Mouse (Mus musculus) adrenal gland, postnatal 0 days (tissue): ENCODE results near the gene Miga2. TPM values are rescaled to one million over a fixed set of nuclear protein-coding genes. Genes with fewer than 3 reads are reported as not detected.

Source experiments
- microRNA-seq: library from miRNA; unstranded; fragments of <30 nt; microRNA quantifications from one replicate; pipeline ENCODE4, GENCODE M21; 2016; ENCODE audit warnings: borderline replicate concordance; ENCODE audit not compliant: insufficient number of aligned reads
- polyA plus RNA-seq: library from polyadenylated mRNA; unstranded; fragments of >200 nt; fragmentation: Nextera tagmentation; extraction: Ambion mirVana; gene quantifications from 2 replicates; pipeline ENCODE4 v1.2.1, GENCODE M21; 2015

The Miga2 gene
- polyA plus RNA-seq, result 8.7 and 17.0 TPM in 2 replicates

DNA sequence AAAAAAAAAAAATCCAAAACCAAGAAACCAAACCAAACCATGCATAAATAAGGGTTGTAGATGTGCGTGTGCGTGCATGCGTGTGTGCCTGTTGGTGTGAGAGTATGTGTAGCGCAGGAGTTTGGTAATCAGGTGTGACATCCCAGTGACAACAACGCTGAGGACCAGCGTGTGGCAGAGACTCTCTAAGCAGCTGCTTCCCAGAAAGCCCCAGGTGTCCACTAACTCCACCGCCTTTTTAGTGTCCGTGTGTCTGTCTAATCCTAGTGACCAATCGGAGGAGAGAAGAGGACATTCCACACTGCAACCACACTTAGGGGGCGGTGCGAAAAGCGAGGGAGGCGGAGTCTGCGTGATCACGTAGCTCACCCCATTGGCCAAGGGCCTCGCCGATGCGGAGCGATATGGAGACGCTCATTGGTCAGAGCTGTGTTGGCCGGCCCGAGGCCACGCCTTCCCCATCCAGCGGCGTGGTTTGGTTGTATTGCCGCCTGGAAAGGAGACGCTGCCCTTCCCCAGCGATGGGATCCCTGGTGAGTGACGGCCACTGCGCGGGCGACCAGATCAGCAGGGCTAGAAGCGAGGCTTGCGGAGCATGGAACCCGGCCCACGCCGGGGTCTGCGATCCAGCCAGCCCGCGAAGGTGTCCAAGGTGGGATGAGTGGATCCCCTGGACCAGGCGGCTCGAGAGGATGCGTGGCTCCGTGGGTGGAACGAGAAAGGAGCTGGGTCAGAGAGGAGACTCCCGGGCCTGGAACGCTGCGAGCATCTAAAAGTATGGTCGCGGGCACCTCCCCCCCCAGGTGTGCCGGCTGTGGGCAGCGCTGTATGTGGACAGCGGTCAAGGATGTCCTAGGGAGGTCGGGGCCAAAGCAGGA lies at the start of gene Miga2:
Gene Miga2 (plus strand): TSS at position 461 of the 878 bp plus-strand sequence.

DNA sequence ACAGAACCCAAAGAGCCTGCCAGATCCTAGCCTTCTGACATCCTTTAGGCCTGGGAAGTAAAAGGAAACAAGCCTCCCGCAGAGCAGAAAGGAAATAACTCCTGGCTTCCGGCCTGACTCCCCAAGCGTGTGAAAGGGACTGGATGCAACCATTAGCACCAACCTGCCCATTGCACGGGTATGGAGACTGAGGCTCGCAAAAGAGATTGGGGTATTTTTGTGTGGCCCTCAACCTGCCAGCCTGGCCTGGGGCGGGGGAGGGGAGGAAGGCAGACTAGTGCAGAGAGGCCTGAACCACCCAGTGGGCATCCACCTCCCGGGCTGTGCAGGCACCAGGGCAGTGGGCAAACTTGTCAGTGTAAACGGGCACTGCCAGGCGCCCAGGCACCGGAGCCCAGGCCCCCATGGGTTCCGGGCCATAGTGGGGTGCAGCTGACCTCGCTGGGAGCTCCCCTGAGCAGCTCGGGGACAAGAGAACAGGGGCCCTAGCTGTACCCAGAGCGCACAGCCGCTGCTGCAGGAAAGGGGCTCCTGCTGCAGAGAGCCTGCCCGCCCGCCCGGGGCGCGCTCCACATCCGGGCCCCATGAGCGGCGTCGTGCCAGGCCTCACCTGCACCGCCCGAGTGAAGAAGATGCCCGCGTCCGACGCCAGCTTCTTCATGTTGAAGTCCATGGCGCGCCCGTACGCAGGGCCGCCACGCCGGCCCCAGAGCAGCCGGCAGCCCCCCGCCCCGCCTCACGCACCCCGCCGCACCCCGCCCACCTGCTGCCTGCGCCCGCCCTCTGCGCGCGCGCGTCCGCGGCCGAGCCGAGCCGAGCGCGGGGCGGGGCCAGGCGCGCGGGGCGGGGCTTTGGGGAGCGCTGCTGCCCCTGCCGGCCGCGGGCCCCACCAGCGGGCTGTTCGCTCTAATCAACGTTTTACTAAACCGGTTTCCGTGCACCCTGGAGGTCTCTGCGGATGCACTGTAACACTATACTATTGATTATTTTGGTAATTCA lies 5.2 kb upstream of the Miga2 start, which contains the start of gene Sh3glb2:
Gene Sh3glb2 (minus strand): TSS at position 805 of the 999 bp plus-strand sequence.

DNA sequence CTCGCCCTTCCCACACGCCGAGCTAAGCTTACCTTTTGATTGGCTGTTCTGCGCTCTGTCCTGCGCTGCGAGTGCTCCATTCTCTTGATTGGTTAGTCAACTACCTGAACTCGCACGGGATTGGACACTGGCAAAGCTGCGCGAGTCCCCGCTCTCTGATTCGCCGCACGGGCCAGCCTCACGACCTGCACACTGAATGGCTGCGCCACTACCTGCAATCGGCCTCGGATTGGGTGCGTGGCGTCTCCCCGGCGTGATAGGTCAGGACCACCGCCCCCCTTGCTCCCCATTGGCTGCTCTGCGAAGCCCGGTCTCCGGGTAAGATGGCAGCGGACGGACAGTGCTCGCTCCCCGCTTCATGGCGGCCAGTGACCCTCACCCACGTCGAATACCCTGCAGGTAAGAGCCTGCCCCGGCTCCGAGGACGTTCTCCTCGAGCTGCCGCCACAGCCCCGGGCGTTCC lies 28.1 kb downstream of the Miga2 start, which contains the start of gene Dolpp1:
Gene Dolpp1 (plus strand): TSS at position 141 of the 463 bp plus-strand sequence.

DNA sequence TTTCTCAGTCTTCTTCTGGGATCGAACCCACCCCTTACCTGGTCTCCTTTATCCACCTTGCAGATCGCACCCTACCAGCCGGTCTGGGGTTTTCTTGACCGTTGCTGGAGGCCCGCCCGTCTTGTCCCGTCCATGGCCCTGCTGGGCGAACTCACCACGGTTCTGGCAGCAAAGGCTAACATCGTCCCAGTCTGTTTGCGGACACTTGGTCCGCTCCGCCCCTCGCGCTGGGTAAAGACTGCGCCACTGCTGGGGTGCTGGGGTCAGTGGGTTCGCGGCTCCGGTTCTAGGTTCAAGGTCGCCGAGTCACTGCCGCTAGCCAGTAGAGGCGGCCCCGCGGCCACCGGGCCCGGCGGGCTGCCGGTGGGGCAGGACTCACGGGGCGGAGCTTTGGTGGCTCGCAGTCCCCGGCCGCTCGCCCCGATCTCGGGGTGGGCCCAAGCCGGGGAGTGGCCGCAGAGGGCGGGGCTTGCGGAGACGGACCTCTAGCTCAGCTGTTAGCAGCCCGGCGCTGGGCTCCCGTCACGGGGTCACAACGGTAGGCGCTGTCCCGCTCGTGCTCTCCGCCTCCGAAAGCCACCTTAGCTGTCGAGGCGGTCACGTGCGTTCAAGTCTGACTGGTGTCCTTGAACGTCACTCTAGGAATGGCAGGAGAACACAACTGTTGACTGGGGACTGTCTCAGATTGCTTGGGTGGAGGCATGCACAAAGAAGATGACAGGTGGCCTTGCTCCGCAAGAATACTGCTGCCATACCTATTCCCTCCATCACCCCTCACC lies 51.3 kb downstream of the Miga2 start, which contains the start of gene Crat:
Gene Crat (minus strand): TSS at position 657 of the 779 bp plus-strand sequence.

GRCm38 (mm10) chr2:30415936-30416648 lies 52.1 kb downstream of the Miga2 start, which contains the start of gene Ptpa:
TSS of gene Ptpa (plus strand) at chr2:30416039.

Small RNAs within 50 kb of the gene (microRNA-seq; reads per million reads assigned to microRNA genes)
- gene Gm47292, result not detected

Other genes with a start within 250 kb of the Miga2 start
- 5.2 and 6.6 TPM in 2 replicates for gene Zer1, start 239.6 kb upstream of the Miga2 start, polyA plus RNA-seq
- 3.1 and 7.6 TPM in 2 replicates for gene Tbc1d13, start 230.5 kb upstream of the Miga2 start, polyA plus RNA-seq
- 29.2 and 38.9 TPM in 2 replicates for gene Endog, start 192.7 kb upstream of the Miga2 start, polyA plus RNA-seq
- gene Spout1, start 185.8 kb upstream of the Miga2 start, polyA plus RNA-seq, result 25.1 and 32.0 TPM in 2 replicates
- gene Kyat1, start 158.4 kb upstream of the Miga2 start, polyA plus RNA-seq, result 7.2 and 12.4 TPM in 2 replicates
- 31.8 and 34.7 TPM in 2 replicates for gene Lrrc8a, start 126.5 kb upstream of the Miga2 start, polyA plus RNA-seq
- gene Gm28035, start 123.7 kb upstream of the Miga2 start, polyA plus RNA-seq, result 0.11 and 0.12 TPM in 2 replicates
- gene Phyhd1, start 98.0 kb upstream of the Miga2 start, polyA plus RNA-seq, result 7.4 and 9.5 TPM in 2 replicates
- not detected in 2 replicates for gene Gm28038, start 83.2 kb upstream of the Miga2 start, polyA plus RNA-seq
- gene Dolk, start 77.9 kb upstream of the Miga2 start, polyA plus RNA-seq, result 23.1 and 40.6 TPM in 2 replicates
- 16.5 and 23.9 TPM in 2 replicates for gene Nup188, start 77.8 kb upstream of the Miga2 start, polyA plus RNA-seq
- gene Sh3glb2, start 4.9 kb upstream of the Miga2 start, polyA plus RNA-seq, result 64.0 and 93.0 TPM in 2 replicates
- gene Dolpp1, start 28.0 kb downstream of the Miga2 start, polyA plus RNA-seq, result 17.3 and 17.9 TPM in 2 replicates
- 27.0 and 27.9 TPM in 2 replicates for gene Crat, start 51.6 kb downstream of the Miga2 start, polyA plus RNA-seq
- 90.2 and 99.4 TPM in 2 replicates for gene Ptpa, start 51.8 kb downstream of the Miga2 start, polyA plus RNA-seq
- 5.2 and 5.4 TPM in 2 replicates for gene Ier5l, start 110.0 kb downstream of the Miga2 start, polyA plus RNA-seq
- 2.5 and 3.7 TPM in 2 replicates for gene Cstad, start 230.8 kb downstream of the Miga2 start, polyA plus RNA-seq